Mouse (Mus musculus) c-Kit-negative CD71-positive TER-119-positive erythroid progenitor cells, embryonic 14.5 days (primary cell): ENCODE measurements around the gene Arhgap15.

ENCODE experiments used
- DNase-seq: peaks from one replicate; pipeline ENCODE4 v3.0.0-alpha.2; 2013; ENCODE audit warnings: low read depth, low spot score

The Arhgap15 gene

DNA sequence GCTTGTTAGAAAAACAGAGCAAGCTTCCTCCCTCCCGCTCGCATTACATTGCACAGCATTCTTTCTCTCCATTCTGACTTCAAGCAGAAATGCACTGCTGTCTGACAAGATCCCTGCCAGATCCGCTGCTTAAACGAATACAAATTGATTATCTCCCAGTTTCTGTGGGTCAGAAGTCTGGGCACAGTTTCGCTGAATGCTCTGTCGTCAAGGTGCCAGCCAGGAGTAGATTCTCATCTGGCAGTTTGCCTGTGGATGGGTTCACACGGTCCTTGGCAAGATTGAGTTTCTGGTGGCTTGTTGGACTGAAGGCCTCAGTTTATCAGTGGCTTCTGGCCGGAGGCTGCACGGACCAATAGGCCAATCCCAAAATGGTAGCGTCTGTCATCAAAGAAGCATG lies 435.9 kb downstream of the Arhgap15 start:
- DNase-seq = no peak

DNA sequence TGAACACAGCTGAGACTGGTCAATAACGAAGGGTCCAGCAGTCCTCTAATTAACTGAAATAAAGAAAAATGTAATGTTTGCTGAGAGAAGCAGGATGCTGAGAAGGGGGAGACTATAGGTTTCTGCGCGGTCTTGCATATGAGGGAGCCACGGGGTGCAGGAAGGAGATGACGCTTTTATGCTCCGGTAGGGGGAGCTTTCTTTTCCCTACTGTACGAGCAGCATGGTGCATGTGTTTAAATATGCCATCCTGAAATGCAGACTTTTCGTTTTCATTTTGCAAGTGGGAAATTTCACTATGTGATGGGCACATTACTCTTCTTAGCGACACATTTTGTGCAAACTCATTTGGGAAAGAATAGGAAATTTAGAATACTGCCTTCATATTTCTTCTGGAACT lies 442.1 kb downstream of the Arhgap15 start:
- DNase-seq = no peak

DNA sequence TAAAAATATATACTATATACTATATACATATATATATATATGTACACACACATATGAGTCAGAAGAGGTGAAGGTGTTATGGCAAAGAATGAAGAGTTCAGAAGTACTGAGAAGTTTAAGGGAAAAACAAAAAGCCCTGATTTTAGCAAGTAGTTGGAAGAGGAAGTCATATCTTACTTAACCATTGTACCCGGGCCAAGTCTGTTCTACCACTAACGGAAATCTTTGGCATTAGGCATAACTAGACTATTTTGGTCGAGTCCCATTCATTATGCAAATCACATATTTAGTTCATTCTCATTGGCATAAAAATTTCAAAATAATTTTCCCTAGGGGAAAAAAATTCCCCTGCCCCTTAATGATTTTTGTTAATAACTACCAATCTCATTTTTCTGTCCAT lies 443.4 kb downstream of the Arhgap15 start:
- no peak for DNase-seq

DNA sequence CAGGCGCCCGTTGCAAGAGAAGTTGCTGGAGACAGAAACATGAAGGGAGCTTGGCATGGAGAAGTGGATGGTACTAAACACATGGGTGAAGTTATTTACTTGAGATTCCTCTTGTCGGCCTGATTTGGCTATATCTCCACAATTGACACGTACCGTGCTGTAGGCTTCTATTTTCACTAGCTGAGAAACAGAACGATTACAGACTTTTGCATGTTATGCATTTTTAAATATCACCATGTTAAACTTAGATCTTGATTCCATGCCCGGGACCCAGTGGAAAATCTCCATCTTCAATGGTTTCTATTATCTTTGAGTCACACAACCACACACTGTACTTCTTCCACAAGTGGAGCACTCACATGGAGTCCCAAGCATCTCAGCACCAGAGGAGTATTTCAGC lies 466.9 kb downstream of the Arhgap15 start:
- no peak for DNase-seq

DNA sequence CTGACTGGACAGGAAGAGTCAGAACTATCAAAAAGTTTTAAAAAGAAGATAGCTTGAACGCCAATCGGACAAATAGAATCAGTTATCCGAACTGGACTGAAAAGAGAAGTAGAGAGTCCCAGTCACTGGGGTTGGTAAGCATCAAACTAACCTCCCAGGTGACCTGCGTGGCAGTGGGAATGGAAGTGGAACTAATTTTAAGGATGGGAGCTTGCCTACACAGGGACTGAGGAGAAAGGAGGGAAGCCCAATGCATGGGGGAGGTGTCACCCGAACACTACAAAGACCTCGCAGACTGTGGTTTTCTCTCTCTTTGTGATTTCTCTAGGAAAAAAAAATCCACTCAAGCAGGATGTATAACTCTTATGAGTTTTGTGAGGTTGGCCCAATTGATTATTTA lies 469.2 kb downstream of the Arhgap15 start:
- DNase-seq = no peak

DNA sequence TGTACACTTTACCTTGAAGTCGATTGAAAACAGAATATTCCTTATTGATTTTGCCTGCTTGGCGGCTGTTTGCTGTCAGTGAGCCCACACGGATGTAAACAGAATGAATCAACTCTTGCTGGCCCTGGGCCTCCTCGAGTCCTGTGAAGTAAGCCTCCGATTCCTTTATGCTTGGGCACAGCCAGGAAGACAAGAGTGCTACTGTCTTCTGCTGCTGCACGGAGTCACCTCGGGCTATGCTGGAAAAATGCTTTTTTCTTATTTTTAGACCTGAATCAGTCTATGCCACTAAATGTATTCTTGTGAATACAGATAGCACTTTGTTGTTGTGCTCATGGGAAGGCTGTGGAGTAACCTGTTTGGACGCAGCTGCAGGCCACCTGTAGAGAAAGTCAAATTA lies 469.7 kb downstream of the Arhgap15 start:
- no peak for DNase-seq

DNA sequence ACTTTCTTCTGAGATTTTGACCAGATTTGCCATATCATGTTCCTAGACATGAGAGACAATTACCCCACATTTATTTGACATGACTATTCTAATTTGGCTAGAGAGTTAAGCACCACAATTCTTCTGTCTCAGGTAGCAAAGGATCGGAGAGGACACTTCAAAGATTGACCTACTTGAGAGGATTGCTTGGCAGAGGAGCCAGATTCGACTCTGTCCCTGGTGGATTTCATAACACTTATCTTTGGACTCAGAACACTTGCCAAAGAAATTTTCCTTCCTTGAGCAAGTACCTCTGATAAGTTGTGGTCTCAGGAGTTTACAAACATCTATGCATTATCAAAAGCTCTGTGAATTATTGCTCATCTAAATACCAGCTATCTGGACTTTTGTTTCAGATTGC lies 473.1 kb downstream of the Arhgap15 start:
- DNase-seq = no peak

DNA sequence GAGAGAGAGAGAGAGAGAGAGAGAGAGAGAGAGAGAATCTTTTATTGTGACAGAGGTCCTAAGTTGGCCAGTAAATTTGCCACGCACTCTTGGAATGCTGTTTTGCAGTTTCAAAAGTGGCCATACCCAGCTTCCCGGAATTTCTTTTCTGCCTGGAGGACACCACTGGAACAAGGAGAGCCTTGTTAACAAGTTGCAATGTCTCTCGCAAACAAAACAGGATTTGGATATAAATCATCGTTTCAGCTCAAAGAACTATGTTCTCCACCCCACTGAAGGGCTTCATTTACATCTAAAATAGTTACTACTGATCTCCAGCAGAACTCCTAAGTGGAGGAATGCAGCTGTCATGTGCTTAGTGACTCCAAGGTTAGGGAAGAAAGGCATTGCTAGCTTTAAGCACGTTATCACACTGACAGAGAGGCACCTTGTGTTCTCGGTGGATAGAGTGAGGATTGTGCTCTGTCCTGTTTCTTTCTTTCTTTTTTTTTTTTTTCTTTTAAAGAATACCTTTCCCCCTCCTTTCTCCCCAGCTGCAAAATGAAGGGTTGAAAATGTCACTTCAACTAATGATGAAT lies 473.6 kb downstream of the Arhgap15 start:
- DNase-seq = no peak

DNA sequence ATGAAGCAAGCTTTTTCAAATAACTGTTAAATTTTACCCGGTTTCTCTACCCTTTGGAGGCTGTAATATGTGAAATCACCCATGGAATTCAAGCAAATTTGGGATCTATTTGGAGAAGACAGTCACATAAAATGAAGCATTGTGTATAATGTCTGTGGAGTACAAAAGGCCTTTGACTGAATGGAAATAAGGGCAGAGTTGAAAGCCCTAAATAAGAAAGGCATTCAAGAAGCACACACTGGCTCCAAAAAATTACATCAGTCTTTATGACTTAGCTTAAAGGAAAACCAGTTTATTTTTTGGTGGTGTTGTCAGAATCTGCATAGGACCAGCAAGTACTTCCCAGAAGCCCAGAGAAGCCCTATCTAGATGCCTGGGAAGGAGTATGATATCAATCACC lies 486.2 kb downstream of the Arhgap15 start:
- no peak for DNase-seq

DNA sequence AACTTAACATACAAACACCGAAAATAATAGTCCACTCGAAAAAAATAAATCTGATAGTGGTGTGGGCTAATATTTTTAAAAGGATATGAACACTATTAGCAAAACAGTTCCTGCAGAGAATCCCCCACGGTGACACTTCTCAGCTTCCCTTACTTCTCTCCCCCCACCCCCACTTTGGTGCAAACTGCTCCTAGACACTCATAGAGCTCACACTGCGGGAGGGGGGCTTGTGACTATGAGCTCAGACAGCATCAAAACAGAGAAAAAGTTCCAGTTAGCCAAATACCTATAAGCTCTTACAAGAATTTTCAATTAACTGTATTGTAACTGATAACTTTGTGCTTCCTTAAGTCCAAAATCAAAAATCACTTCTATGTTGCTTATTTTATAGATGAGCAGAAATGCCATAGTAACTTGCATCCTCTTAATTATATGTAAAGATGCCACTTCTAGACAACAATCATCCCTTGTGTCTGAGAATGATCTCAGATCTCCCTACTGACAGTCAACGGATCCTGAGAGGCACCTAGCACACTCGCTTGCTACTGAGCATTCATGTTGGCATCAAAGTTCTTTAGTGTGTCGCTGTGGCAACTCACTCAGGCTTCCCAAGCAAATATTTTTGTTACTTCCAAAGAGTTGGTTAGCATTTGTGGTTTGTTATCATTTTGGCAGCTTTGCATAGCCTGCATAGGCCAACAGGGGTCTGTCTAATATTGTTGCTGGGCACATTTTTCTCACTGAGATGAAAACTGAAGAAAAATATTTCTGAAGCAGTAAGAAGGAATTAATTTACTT lies 493.2 kb downstream of the Arhgap15 start:
- no peak for DNase-seq

DNA sequence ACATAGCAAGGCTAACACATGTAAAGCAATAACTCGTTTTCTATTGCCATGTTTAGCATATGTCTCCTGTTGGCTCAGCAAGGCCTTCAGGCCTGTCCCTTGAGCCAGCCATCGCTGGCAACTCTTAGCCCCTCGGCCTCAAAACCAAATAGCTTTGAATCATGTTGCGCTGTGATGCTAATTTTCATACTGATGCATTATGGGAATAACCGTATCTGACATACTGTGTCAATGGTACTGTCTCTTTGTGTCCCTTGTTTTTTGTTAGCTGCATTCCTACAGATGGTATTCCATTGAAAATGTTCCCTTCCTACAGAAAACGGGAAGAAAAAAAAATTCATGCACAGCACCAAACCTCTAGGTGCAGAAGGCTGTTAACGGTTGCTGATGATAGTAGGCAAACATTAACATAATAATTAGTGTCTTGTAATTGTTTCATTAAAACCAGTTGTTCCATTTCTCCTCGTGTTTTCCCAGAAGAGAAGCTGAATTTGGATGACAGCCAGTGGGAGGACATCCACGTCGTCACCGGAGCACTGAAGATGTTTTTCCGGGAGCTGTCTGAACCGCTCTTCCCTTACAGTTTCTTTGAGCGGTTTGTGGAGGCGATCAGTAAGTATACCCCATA lies 494.1 kb downstream of the Arhgap15 start:
- DNase-seq = no peak

DNA sequence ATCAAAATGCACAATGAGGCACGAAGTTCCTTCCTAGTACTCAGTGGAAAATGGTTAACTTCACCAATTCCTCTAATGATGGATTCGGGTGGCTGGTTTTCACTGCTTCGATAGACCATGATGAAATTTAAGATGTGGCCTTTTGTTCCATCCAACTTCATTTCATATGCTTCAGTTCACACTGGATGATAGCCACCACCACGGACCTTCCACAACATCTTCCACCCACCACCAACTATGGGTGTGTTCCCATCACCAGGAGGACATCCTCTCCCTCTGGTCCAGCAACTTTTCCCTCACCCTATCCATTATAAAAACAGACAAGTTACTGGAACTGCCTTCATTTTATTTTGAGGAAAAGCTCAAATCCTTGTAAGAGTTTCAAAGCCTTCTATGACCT lies 506.7 kb downstream of the Arhgap15 start:
- DNase-seq = no peak

DNA sequence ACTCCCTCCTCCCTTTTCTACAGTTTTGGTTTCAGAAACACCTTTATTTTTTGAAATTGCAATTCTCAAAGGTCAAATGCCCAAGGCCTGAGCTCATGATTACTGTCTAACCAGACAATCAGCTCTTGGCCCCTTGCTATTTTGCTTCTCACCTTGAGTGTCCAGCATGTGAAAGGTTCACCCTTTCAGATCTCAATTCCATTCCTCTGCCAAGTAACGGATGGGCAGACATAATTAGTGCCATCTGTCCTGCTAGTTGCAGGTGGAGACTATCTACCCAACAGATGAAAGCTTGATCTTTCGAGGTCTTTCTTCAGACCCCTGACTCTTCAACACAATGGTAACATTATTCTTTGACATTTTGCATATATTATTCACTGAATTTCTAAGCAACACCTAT lies 509.3 kb downstream of the Arhgap15 start:
- no peak for DNase-seq

DNA sequence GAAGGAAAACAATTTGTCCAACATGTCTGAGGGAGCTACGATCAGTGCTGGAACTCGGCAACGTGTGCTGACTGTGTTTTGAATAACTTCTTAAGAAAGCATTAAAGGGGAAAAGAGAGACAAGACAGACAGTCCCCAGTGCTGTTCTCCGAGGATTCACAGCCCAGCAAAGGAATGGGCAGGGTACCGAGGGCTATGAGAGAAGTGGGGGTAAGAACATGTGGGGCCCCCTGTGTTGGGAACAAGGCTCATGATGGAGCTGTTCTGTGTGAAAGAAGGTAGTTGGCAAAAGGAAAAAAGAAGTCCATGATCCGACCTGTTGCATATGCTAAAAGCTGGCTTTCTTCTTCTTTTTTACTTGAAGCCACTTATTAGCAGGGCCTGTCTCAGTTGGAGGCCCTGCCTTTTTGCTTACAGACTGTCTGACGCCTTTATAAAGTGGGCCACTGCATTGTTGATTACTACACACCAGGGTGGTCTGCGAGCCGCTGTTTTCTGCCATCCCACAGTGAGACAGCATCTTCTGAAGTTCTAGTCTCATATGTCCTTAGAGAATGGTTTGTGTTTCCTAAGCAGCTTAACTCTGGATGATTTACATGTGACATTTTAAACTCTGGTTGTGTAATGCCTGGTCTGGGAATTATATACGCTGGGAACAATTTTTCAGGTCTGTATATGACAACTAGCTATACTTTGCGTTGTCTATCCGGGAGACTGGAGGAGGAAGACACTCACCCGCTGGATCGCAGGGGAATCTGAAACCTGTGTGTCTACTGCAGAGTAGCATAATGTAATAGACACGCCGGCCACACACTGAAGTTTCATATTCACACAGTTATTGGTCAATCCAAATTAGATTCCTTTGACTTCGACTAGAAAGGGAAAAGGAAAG lies 523.1 kb downstream of the Arhgap15 start:
- no peak for DNase-seq

DNA sequence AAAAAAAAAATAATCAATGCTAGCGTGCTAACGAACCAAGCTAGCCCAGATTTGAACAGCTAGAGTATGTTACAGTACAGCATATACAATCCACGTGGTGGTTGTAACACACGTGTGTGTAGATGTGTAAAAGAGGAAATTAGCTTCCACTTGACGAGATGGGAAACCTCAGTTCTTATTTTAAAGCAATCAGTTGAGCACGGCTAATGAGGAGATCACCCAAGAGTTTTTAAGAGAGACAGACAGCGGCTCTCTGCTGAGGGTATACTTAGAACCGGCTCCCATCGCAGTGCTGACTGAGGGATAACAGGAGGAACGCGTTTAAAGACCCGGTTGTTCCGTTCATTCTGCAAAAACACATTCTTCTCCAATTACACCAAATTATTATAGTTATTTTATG lies 524.0 kb downstream of the Arhgap15 start:
- DNase-seq = no peak

DNA sequence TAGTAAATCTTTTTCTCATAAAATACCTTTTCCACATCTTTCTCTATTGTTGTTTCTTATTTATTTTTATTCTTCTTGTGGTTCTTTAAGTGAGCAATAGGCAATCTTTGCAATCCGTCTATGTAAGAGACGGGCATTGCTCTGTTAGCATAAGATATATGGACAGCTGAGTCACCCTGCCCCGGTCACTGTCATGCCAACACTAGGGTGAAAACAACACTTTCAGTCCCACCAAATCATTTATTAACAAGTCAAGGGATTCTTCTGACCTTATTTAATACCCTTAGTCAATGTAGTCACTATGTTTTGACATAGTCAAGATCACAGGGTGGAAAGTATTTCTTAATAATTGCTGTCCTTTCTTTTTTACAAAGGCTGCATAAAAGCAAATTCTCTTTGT lies 525.8 kb downstream of the Arhgap15 start:
- no peak for DNase-seq

DNA sequence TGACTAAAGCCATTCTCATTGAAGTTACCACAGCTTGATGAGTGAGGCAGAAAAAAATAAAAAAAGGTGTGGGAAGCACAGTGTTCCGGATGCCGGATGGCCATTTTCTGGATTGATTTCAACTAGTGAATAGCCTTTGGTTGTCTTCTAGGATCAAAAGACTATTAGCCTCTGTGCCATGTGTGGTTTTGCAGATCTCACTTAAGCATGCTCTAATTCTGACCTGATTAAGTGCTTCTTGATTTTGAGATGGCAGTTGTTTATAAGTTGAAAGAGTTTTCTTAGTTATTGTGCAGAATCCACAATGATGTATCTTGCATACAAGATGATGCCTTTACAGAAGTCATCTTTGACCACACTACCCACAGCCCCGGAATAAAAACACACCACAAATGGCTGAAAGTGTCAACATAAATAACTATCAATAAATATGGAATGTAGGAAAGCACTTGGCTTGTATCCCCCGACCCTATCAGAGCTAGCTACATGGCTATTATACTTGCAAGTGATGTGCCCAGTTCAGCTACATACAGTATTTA lies 537.6 kb downstream of the Arhgap15 start:
- DNase-seq = no peak

DNA sequence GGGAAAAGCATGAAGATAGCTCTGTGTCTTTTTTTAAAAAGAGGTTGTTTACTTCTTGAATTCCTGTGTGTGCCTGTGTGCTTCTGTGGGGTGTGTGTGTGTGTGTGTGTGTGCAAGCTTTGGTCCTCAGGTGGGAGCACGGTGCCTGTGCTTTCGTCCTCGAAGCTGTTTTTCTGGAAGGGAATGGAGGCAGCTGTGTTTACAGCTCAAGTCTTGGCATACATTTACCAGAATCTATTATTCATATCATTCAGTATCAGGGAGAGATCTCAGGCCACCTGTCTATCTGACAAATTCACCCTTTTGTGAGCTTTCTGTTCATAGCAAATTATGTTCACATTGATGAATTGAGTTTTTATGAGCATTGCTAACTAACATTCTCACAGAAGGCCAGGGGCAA lies 550.5 kb downstream of the Arhgap15 start:
- no peak for DNase-seq

DNA sequence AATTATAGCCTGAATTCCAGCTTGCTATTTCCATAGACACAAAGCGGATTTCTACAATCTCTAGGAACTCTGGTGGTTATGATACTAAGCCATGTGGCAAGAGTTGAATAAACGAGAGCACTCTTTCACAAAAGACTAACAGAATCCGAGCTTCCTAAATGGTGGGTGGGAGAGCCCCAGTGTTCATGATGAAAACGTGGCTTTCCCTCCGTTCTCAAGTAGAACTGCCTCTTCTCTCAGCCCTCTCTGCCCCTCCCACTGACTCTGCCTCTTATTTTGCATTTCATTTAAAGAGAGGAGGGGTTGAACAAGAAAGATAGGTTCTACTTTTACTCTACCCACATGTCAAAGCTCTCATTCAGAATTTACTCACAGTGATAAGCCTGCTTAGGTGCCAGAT lies 551.3 kb downstream of the Arhgap15 start:
- DNase-seq = no peak

DNA sequence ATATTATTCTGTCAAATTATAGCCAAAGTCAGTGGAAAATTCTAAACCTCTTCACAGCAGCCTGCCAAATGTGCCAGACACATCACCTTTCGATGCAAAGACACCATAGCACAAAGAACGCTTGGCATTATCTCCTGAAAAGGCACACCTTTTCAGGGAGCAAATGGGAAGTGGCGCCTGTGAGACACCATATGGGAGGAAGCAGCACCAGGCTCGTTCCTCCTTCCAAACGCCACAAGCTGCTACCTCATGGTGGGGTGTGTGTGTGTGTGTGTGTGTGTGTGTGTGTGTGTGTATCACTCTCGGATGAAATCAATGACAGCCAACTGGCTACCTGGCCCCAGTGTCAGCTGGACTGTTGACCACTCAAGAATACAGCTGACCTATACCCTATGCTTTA lies 551.8 kb downstream of the Arhgap15 start:
- DNase-seq = no peak

DNA sequence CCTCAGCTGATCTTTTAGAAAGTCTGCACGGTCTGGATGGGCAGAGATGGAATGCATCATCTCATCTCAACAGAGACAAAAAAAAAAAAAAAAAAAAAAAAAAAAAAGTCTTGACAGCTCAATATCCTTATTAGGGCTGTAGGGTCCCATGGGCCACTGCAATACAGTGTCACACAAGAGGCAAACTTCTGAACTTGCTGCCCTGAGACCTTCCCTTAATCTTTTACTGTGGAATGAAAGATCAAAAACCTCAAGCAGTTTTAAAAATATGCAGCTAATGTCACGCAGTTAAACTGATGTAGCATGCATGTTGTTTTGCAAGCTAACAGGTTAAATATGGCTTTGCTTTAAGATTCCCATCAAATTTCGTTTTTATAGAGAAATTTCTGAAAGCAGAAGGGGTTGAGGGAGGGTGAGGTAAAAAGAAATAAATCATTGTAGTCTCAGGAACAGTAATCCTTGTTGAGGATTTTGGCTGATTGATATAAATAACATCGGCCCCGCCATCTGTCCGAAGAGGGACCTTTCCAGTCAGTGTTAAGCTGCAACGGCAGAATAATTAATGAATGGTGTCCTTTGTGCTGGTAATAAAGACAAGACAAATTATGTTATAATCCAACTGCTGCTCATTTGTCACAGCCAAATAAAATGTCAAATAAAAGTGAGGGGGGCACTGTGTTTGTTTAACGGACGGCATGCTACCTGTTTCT lies 555.8 kb downstream of the Arhgap15 start:
- DNase-seq = no peak
